Mouse (Mus musculus): ENCODE results near the gene Ctdspl.

Ctdspl gene

DNA sequence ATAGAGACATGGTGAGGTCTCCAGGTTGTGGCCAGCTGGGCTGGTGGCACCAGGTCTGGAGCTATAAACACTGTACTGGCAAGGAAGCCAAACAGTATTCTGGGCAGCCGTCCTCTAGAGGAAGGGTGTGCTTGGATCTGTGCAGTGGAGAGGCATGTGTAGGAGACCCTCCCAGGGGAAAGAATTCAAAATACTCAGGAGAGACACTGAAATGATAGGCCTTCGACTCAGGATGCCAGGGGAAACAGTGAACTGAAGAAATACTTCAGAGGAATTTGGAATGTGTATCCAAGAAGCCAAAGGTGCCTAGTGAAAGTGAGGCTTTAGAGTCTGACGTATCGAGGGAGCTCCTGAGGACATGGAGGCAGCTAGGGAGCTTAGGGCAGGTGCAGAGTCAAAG is 23.4 kb downstream of the Ctdspl start:
- DNase-seq (ENCODE audit: low spot score): no peak

DNA sequence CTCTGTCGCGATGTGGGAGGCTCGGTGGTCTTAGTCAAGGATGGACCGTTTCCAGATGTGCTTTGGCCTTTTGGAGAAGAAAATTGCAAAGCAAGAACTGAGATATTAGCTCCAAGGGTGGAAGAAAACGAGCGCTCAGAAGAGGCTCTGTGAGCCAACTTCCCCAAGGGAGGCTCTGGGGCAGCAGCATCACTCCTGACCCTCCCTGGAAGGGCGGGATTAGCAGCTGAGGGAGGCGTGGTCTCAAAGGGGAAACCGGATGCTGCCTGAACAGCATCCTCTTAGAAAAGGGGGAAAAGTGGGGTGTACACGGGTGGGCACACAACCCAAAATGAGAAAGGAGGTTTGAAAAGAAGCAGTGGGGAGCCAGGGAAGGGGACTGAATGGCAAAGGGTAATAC is 23.8 kb downstream of the Ctdspl start:
- no peak for DNase-seq (ENCODE audit: low spot score)

GRCm38 (mm10) chr9:118950751-118951150 is 24.5 kb downstream of the Ctdspl start:
- peak; percentile 72 for DNase-seq (ENCODE audit: low spot score)

GRCm38 (mm10) chr9:118951381-118951780 is 25.1 kb downstream of the Ctdspl start:
- DNase-seq (ENCODE audit: low spot score): no peak

GRCm38 (mm10) chr9:118952180-118952579 is 25.9 kb downstream of the Ctdspl start:
- DNase-seq (ENCODE audit: low spot score): no peak

DNA sequence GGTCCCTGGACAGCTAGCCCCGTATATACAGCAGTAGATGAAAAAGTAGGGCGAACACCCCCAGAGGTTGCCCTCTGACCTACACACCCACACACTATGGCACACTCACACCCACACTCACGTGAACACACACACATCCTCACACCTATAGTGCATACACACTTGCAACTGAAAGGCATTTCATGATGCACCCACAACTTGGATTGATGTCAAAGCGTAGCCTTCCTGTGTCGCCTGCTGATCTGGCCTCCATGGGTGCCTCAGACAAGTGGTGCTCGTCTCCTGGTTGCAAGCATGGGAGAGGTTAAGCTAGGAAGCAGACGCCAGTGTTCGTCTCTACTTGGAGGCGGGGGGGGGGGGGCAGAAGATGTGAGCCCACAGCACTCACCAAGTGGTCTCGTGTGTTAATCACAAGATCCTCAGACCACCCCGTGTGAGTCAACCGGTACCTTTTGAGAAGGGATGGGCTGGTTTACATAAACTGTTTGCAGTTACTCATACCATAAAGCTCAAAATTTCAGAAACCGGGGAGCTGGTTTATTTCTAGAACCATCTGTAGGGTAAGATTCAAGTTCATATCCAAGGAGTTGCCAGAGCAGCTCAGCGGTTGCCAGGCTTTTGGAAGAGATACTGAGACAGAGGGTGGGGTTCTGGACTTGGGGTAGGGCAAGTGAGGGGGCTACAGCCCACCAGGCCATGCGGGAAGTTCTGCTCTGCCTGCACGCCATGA is 27.4 kb downstream of the Ctdspl start:
- no peak for DNase-seq (ENCODE audit: low spot score)

DNA sequence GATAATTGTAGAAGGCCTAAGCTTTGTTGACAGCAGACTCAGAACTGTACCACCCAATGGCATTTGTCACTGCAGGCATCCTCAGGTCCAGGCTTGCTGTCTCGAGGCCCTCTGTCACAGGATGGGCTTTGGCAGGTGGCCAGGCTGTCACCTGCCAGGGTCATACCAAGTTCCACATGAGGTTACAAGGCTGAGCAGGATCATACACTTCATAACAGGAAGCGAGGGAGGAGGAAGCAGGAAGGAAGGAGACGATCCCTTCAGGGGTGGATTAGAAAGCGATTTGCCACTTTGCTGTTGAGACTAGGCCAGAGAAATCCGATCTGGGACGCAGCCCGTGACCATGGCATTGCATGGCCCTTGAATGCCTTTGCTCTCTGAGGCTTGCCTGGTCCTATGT is 32.5 kb downstream of the Ctdspl start:
- no peak for DNase-seq (ENCODE audit: low spot score)

- peak; percentile 78 for DNase-seq (ENCODE audit: low spot score)
These were observed 34.3 kb downstream of the Ctdspl start for GRCm38 (mm10) chr9:118960415-118961091.

DNA sequence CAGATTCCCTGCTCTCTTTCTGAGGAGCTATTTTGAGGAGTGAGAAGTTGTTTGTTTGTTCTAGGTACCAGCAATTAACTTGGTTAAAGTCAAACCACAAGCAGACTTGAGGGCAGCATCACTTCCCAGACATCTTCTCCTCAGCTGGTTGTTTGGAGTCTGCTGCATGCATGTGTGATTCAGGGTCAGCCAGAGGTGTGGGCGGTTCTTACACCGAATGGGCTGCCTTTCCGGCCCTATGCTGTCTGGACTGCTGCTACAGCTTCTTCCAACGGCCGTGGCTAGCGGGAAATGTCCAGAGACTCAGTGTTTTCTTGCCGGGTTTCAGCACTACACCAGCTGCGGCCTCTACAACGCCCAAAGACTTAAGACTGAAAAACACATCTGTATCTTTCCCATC is 36.9 kb downstream of the Ctdspl start:
- DNase-seq (ENCODE audit: low spot score): no peak

GRCm38 (mm10) chr9:118964263-118965034 is 38.2 kb downstream of the Ctdspl start:
- DNase-seq (ENCODE audit: low spot score): no peak

DNA sequence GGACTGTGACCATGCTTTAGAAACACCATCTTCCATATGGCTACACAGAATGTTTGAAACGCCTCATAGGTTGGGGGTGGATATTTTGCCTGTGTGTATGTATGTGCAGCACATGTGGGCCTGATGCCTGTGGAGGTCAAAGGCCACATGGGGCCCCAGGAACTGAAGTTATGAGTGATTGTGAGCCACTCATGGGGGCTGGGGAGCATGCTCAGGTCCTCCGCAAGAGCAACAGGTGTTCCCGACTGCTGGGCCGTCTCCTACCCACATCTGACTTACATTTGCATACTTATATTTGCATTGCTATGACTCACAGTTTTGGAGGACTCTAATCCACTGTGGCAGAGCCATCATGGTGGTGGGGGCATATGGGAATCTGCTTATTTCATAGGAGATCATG is 43.6 kb downstream of the Ctdspl start:
- DNase-seq (ENCODE audit: low spot score): no peak

GRCm38 (mm10) chr9:118973028-118973427 is 46.8 kb downstream of the Ctdspl start:
- no peak for DNase-seq (ENCODE audit: low spot score)

DNA sequence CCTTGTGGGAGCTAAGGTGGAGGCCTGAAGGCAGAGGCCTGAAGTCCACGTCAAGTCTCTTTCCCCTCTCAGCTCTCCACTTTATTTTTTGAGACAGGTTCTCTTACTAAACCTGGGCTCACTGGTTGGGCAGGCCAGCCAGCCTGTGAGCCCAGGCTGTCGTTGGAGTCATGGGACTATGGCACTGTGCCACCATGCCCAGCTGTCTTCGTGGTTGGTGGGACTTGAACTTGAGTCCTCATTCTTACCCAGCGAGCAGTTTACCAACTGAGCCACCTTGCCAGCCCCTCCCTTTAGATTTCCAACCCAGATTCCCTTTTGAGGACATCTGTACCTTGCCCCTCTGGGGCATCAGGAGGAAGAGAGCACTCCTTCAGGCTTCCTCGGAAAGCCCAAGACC is 47.3 kb downstream of the Ctdspl start:
- no peak for DNase-seq (ENCODE audit: low spot score)

- DNase-seq (ENCODE audit: low spot score): no peak
These were observed 47.9 kb downstream of the Ctdspl start for GRCm38 (mm10) chr9:118974148-118974547.

DNA sequence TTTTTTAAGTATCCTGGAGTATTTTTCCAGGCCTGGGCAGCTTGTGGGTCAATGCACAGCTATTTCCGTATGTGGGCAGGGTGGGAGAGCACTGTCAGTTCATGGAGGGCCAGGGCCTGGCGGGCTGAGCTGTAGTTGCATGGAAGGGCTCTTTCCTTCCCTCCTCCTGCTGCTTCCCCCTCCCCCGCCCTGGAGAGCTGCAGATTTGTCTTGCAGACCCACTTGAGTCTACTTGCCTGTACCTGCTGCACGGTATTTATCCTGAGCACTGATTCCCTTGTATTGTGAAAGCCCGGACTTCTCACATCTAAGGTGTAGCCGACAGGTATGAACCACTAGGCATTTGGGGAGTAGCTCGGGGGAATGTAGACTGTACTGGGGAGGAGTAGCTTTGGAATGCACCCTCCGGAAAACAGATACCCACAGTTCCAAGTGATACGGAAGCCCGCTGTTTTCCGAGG is 49.0 kb downstream of the Ctdspl start:
- DNase-seq (ENCODE audit: low spot score): no peak

DNA sequence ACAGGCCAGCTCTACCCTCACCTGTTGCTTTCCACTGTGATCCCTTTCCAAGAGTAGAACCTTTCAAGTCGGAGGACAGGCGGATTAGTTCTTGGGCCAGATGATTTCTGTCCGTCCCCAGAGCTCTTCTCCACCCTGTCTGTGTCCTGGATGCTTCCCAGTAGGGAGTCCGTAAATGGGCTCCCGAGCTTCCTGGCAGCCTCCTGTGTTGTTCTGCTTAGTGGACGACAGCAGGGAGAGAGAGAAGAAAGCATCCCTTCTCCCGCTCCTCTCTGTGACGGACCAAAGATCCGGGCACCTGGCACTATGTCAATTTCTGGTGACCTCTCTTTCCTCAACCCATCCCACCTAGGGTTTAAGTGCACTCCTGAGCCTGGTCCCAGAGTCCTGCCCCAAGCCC is 49.5 kb downstream of the Ctdspl start:
- DNase-seq (ENCODE audit: low spot score): no peak

GRCm38 (mm10) chr9:118976561-118976960 is 50.3 kb downstream of the Ctdspl start:
- DNase-seq (ENCODE audit: low spot score): no peak

DNA sequence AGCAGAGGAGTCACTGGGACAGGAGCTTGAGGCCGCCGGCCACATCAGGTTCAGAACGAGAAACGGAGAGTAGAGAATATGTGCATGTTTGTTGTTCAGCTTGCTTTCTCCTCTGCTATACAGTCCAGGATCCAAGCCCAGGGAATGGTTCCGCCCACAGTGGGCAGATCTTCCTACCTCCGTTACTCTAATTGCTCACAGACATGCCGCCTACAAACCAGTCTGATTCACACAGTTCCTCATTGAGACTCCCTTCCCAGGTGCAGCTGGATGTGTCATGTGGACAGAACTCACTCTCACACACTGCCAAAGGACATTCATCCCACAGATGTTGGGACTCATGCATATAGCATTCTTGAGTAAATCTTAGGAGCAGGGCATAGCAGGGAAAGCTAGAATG is 51.2 kb downstream of the Ctdspl start:
- no peak for DNase-seq (ENCODE audit: low spot score)

DNA sequence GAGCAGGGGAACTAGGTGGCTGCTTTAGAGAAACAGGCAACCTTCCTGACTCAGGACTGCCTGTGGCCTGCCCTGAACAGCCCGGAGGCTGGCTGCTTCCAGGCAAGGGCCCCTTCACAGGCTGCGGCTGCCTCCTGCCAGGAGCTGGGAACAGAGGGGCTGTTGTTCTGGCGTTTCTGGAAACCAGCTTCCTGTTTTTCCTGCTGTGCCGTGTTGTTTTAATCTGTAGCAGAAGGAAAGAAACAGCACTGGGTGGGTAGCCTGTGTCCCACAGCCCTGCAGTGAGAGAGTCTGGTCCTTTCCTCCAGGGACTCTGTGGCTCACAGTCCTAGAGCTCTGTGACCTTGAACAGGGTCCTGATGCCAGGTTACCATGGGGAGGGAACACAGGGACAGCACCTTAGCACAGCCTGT is 54.2 kb downstream of the Ctdspl start:
- peak; percentile 62 for DNase-seq (ENCODE audit: low spot score)

DNA sequence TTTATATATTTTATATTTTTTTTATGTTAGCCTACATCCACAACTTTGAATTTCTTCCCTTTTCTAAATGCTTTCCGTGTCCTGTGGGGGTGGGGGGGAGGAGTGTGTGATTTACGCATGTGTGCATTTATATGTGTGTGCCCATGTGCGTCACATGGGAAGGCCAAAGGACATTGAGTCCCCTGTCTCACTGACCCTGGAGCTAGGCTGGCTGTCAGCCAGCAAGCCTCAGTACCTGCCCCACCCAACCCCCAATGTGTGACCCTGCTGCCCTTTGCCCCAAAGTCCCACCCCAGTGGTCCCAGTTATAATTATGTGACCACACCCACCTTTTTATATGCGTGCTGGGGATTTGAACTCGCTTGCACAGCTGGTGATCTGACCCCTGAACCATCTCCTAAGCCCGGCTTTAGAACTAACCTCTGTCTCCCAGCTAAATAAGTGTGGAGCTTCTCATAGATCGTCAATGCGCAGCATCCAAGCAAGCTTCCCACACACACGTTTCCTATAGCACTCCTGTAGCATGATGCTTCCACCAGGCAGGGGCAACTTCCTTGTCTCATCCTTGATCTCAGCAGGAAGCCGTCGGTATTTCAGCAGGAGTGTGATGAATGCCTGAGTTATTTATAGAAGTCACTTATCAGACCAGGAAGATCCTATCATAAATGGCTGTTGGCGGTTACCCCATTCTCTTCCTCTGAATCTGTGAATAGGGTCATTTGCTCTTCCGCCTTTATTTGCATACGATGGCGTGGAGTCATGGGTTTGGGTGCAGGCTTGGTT is 58.6 kb downstream of the Ctdspl start:
- no peak for DNase-seq (ENCODE audit: low spot score)

DNA sequence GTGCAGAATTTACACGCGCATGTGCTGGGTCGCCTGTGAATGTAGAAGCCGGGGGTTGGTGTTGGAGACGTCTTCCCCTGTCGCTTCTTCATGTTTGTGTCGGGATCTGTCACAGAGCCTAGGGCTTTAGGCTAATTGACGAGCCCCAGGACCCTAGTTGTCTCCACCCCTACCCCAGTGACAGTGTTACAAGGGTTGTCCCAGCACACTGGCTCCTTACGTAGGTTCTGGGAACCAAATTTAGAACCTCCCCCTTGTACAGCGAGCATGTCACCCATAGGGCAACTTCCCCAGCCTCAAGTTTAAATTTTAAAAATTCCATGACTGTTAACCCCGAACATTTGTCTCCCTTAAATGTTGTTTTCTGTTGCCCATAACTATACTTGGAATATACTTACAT is 60.0 kb downstream of the Ctdspl start:
- DNase-seq (ENCODE audit: low spot score): no peak

Data from embryo, embryonic 10 days (tissue).